Mouse (Mus musculus) hindbrain, postnatal 0 days (tissue): ENCODE results near the gene Slc26a8. TPM values are rescaled to one million over a fixed set of nuclear protein-coding genes. Genes with fewer than 3 reads are reported as not detected.

Experiments used
- ATAC-seq: fragments of 200-750 bp; cut with Nextera tagmentation; 2 replicates; pipeline ENCODE4 v1.8.0; 2017; ENCODE audit warnings: mild to moderate bottlenecking, moderate TSS enrichment, moderate library complexity
- DNase-seq: peaks from one replicate; pipeline ENCODE4 v3.0.0-alpha.2; 2015; ENCODE audit warnings: low spot score
- H3K27ac ChIP-seq: fragments of 300-500 bp; sonication (generic); 2 replicates; pipeline ENCODE4 v1.5.1; 2014; ENCODE audit warnings: mild to moderate bottlenecking
- H3K27me3 ChIP-seq: fragments of 300-500 bp; sonication (generic); 2 replicates; pipeline ENCODE4 v1.6.1; 2014; ENCODE audit warnings: low read length, mixed read lengths; ENCODE audit not compliant: insufficient read depth
- H3K36me3 ChIP-seq: fragments of 300-500 bp; sonication (generic); 2 replicates; pipeline ENCODE4 v1.6.1; 2014; ENCODE audit warnings: low read length, mixed read lengths; ENCODE audit not compliant: insufficient read depth
- H3K4me1 ChIP-seq: fragments of 300-500 bp; sonication (generic); 2 replicates; pipeline ENCODE4 v1.6.1; 2014; ENCODE audit warnings: antibody characterized with exemption, low read length, mixed read lengths; ENCODE audit not compliant: insufficient read depth
- H3K4me2 ChIP-seq: fragments of 300-500 bp; sonication (generic); 2 replicates; pipeline ENCODE4 v1.6.1; 2014; ENCODE audit warnings: low read depth, mild to moderate bottlenecking, low read length, moderate library complexity, mixed read lengths
- H3K4me3 ChIP-seq: fragments of 300-500 bp; sonication (generic); 2 replicates; pipeline ENCODE4 v1.5.1; 2014; ENCODE audit warnings: low read length
- H3K9ac ChIP-seq: fragments of 300-500 bp; sonication (generic); replicated peaks from 2 replicates; pipeline ENCODE4 v1.6.1; 2014; ENCODE audit warnings: mild to moderate bottlenecking, low read length, moderate library complexity, mixed read lengths
- H3K9me3 ChIP-seq: fragments of 300-500 bp; sonication (generic); 2 replicates; pipeline ENCODE4 v1.6.1; 2016; ENCODE audit warnings: low read length, mixed read lengths
- CTCF ChIP-seq: IDR thresholded peaks from 2 replicates; pipeline ENCODE4 v1.5.1; 2016; ENCODE audit warnings: antibody characterized with exemption, control low read depth, low read depth
- WGBS: fragments of 180-500 bp; shearing (Covaris S2); extraction: QIAGEN DNeasy Blood & Tissue Kit; methylation state at CpG from one replicate; pipeline ENCODE4 v1.1.7; 2014; 5-methylcytosine and 5-hydroxymethylcytosine counted together
- polyA plus RNA-seq: library from polyadenylated mRNA; unstranded; fragments of >200 nt; fragmentation: Nextera tagmentation; extraction: Ambion mirVana; gene quantifications from 2 replicates; pipeline ENCODE4 v1.2.1, GENCODE M21; 2015
- total RNA-seq: library from RNA; depleted of rRNA; stranded (reverse); fragments of >200 nt; gene quantifications from 2 replicates; pipeline ENCODE4 v1.2.3, GENCODE M21; 2014

Gene Slc26a8
- total and polyA plus RNA-seq, 2 experiments from 2014 or later = 1.9 to 2.2 TPM

- no peak overlapping the region for H3K4me3 ChIP-seq
- no peak overlapping the region for H3K9ac ChIP-seq
- ATAC-seq = no peak
- H3K27me3 ChIP-seq = no peaks in the 10 kb centered on the region
- no peaks in the 10 kb centered on the region for H3K9me3 ChIP-seq
- no peak for TF ChIP-seq CTCF
- peaks cover 38% of the 10 kb centered on the region; the same call in 1 of the 2 replicates for H3K36me3 ChIP-seq
- H3K4me2 ChIP-seq = no peak overlapping the region
- H3K4me1 ChIP-seq = no peaks in the 10 kb centered on the region
- 73% methylated on average over 3 of the region's 3 CpGs for WGBS
- no peak overlapping the region for H3K27ac ChIP-seq
- no peak for DNase-seq
Observed at GRCm38 (mm10) chr17:28717535-28717934, 27.5 kb upstream of the Slc26a8 start.

GRCm38 (mm10) chr17:28715832-28716548, 26.0 kb upstream of the Slc26a8 start:
- Histone ChIP-seq H3K4me2 (no peak overlapping the region), H3K36me3 (peaks cover 38% of the 10 kb centered on the region; the same call in 1 of the 2 replicates), H3K4me3 (no peak overlapping the region), H3K9me3 (no peaks in the 10 kb centered on the region), H3K4me1 (no peaks in the 10 kb centered on the region), H3K27ac (no peak overlapping the region), H3K9ac (no peak overlapping the region), H3K27me3 (no peaks in the 10 kb centered on the region)
- no peak for DNase-seq
- no peak for ATAC-seq
- WGBS = 73% methylated on average over 6 of the region's 7 CpGs
- no peak for TF ChIP-seq CTCF

GRCm38 (mm10) chr17:28714006-28714405, 24.0 kb upstream of the Slc26a8 start:
- Histone ChIP-seq H3K27ac (no peak overlapping the region), H3K27me3 (no peaks in the 10 kb centered on the region), H3K9ac (no peak overlapping the region), H3K4me3 (no peak overlapping the region), H3K4me2 (no peak overlapping the region), H3K4me1 (no peaks in the 10 kb centered on the region), H3K9me3 (no peaks in the 10 kb centered on the region), H3K36me3 (peaks cover 32% of the 10 kb centered on the region; the same call in 1 of the 2 replicates)
- DNase-seq = no peak
- WGBS = 97% methylated on average over 3 of the region's 3 CpGs
- ATAC-seq = no peak
- TF ChIP-seq CTCF = 0 out of 2 replicates have a peak, but pooled peaks have one; percentile 11

GRCm38 (mm10) chr17:28712305-28712704, 22.3 kb upstream of the Slc26a8 start:
- H3K9ac ChIP-seq = no peak overlapping the region
- no peaks in the 10 kb centered on the region for H3K9me3 ChIP-seq
- TF ChIP-seq CTCF = no peak
- H3K4me2 ChIP-seq = no peak overlapping the region
- H3K4me1 ChIP-seq = no peaks in the 10 kb centered on the region
- 87% methylated on average over 6 of the region's 6 CpGs for WGBS
- no peak for DNase-seq
- H3K36me3 ChIP-seq = peaks cover 22% of the 10 kb centered on the region; the same call in 1 of the 2 replicates
- H3K27me3 ChIP-seq = no peaks in the 10 kb centered on the region
- no peak for ATAC-seq
- H3K27ac ChIP-seq = no peak overlapping the region
- H3K4me3 ChIP-seq = no peak overlapping the region

GRCm38 (mm10) chr17:28711237-28711636, 21.2 kb upstream of the Slc26a8 start:
- H3K36me3 ChIP-seq = peaks cover 13% of the 10 kb centered on the region; the same call in 1 of the 2 replicates
- no peaks in the 10 kb centered on the region for H3K27me3 ChIP-seq
- H3K9ac ChIP-seq = no peak overlapping the region
- WGBS = 86% methylated on average over 6 of the region's 6 CpGs
- no peaks in the 10 kb centered on the region for H3K4me1 ChIP-seq
- no peaks in the 10 kb centered on the region for H3K9me3 ChIP-seq
- no peak overlapping the region for H3K4me3 ChIP-seq
- H3K27ac ChIP-seq = no peak overlapping the region
- DNase-seq (no peak), ATAC-seq (no peak)
- H3K4me2 ChIP-seq = no peak overlapping the region
- no peak for TF ChIP-seq CTCF

GRCm38 (mm10) chr17:28710291-28710688, 20.3 kb upstream of the Slc26a8 start:
- Histone ChIP-seq H3K9me3 (no peaks in the 10 kb centered on the region), H3K27me3 (no peaks in the 10 kb centered on the region), H3K36me3 (peaks cover 4% of the 10 kb centered on the region), H3K27ac (no peak overlapping the region), H3K4me3 (no peak overlapping the region), H3K4me2 (no peak overlapping the region), H3K9ac (no peak overlapping the region), H3K4me1 (no peaks in the 10 kb centered on the region)
- TF ChIP-seq CTCF = no peak
- ATAC-seq (no peak), DNase-seq (no peak)
- WGBS = 93% methylated on average over 8 of the region's 8 CpGs

GRCm38 (mm10) chr17:28709552-28710290, 19.7 kb upstream of the Slc26a8 start:
- DNase-seq = no peak
- no peak overlapping the region for H3K27ac ChIP-seq
- no peak overlapping the region for H3K9ac ChIP-seq
- ATAC-seq = no peak
- WGBS = 85% methylated on average over 8 of the region's 8 CpGs
- H3K36me3 ChIP-seq = no peaks in the 10 kb centered on the region; the same call in none of the 2 replicates
- TF ChIP-seq CTCF = no peak
- no peak overlapping the region for H3K4me3 ChIP-seq
- H3K4me1 ChIP-seq = no peaks in the 10 kb centered on the region
- no peaks in the 10 kb centered on the region for H3K9me3 ChIP-seq
- H3K27me3 ChIP-seq = no peaks in the 10 kb centered on the region
- H3K4me2 ChIP-seq = no peak overlapping the region
